Mouse (Mus musculus) retina, embryonic 14.5 days (tissue): ENCODE results near the gene Brip1.

Experiments
- DNase-seq: peaks from one replicate; pipeline ENCODE4 v3.0.0-alpha.2; 2015; ENCODE audit warnings: low spot score

Gene Brip1

GRCm38 (mm10) chr11:86022439-86022838 lies 178.6 kb downstream of the Brip1 start:
- DNase-seq = peak; percentile 24

- no peak for DNase-seq
Observed at GRCm38 (mm10) chr11:86020033-86020432, 181.0 kb downstream of the Brip1 start.

GRCm38 (mm10) chr11:86016242-86016641 lies 184.8 kb downstream of the Brip1 start:
- no peak for DNase-seq

- no peak for DNase-seq
Observed at GRCm38 (mm10) chr11:86013087-86013486, 187.9 kb downstream of the Brip1 start.

- no peak for DNase-seq
Observed at GRCm38 (mm10) chr11:86010458-86010857, 190.5 kb downstream of the Brip1 start.

- DNase-seq = no peak
Observed at GRCm38 (mm10) chr11:86008211-86008905, 192.6 kb downstream of the Brip1 start.
